Mouse (Mus musculus) embryonic facial prominence, embryonic 10.5 days (tissue): ENCODE measurements around the gene Saal1. TPM values are rescaled to one million over a fixed set of nuclear protein-coding genes. Genes with fewer than 3 reads are reported as not detected.

ENCODE experiments used
- DNase-seq: peaks from one replicate; pipeline ENCODE4 v3.0.0-alpha.2; 2017; ENCODE audit warnings: low spot score
- H3K27ac ChIP-seq: fragments of 300-500 bp; sonication (generic); replicated peaks from 2 replicates; pipeline ENCODE4 v1.5.1; 2016; ENCODE audit warnings: mild to moderate bottlenecking
- H3K27me3 ChIP-seq: fragments of 300-500 bp; sonication (generic); replicated peaks from 2 replicates; pipeline ENCODE4 v1.6.1; 2016; ENCODE audit warnings: low read depth, mild to moderate bottlenecking; ENCODE audit not compliant: poor library complexity, severe bottlenecking
- H3K36me3 ChIP-seq: fragments of 300-500 bp; sonication (generic); replicated peaks from 2 replicates; pipeline ENCODE4 v1.6.1; 2016; ENCODE audit warnings: mild to moderate bottlenecking, moderate library complexity
- H3K4me1 ChIP-seq: fragments of 300-500 bp; sonication (generic); 2 replicates; pipeline ENCODE4 v1.6.1; 2016
- H3K4me3 ChIP-seq: fragments of 300-500 bp; sonication (generic); 2 replicates; pipeline ENCODE4 v1.5.1; 2016; ENCODE audit warnings: mild to moderate bottlenecking, moderate library complexity
- H3K9me3 ChIP-seq: fragments of 300-500 bp; sonication (generic); 2 replicates; pipeline ENCODE4 v1.6.1; 2016; ENCODE audit warnings: mild to moderate bottlenecking
- WGBS: fragments of 180-500 bp; shearing (Covaris S2); methylation state at CpG from one replicate; pipeline ENCODE4 v1.1.7; 2016; 5-methylcytosine and 5-hydroxymethylcytosine counted together
- polyA plus RNA-seq: library from polyadenylated mRNA; unstranded; fragments of >200 nt; fragmentation: Nextera tagmentation; extraction: Ambion mirVana; gene quantifications from 2 replicates; pipeline ENCODE4 v1.2.1, GENCODE M21; 2016

The Saal1 gene
- polyA plus RNA-seq, 1 experiment from 2014 or later: 40.7 TPM

- DNase-seq: peak; percentile 94
- Histone ChIP-seq H3K4me1 (peaks cover 19% of the 10 kb centered on the region), H3K36me3 (no peaks in the 10 kb centered on the region; the same call in 1 of the 2 replicates), H3K27ac (peak within 1 kb of the TSS; percentile 90), H3K27me3 (peaks cover 18% of the 10 kb centered on the region), H3K9me3 (no peaks in the 10 kb centered on the region), H3K4me3 (peak within 1 kb of the TSS; percentile 80)
- WGBS: under 1% methylated on average over 30 of the region's 30 CpGs
Measured at GRCm38 (mm10) chr7:46639692-46640031, 70.8 kb downstream of the Saal1 start, which contains the start of gene Sergef. Gene Sergef, minus strand, starts transcription at chr7:46639807.

GRCm38 (mm10) chr7:46638889-46639691 is 71.4 kb downstream of the Saal1 start:
- Histone ChIP-seq H3K27ac (peak overlapping the region; percentile 90), H3K9me3 (no peaks in the 10 kb centered on the region)

More at GRCm38 (mm10) chr7:46638889-46639691, 71.4 kb downstream of the Saal1 start:
- H3K4me3 ChIP-seq: peak overlapping the region; percentile 80
- 12% methylated on average over 32 of the region's 32 CpGs for WGBS
- DNase-seq: no peak
- H3K36me3 ChIP-seq: no peaks in the 10 kb centered on the region; the same call in 1 of the 2 replicates
- H3K4me1 ChIP-seq: peaks cover 19% of the 10 kb centered on the region
- peaks cover 18% of the 10 kb centered on the region for H3K27me3 ChIP-seq

Other genes starting within 250 kb of the Saal1 start
- 12.7 and 13.4 TPM in 2 replicates for gene Sergef, start 70.9 kb downstream of the Saal1 start, polyA plus RNA-seq
- 0.25 and 0.27 TPM in 2 replicates for gene Tph1, start 38.1 kb downstream of the Saal1 start, polyA plus RNA-seq
- gene Saa3, start 5.0 kb upstream of the Saal1 start, polyA plus RNA-seq: not detected in 2 replicates
- not detected in 2 replicates for gene Saa4, start 21.9 kb upstream of the Saal1 start, polyA plus RNA-seq
- 1.3 and 1.5 TPM in 2 replicates for gene Saa1, start 32.3 kb upstream of the Saal1 start, polyA plus RNA-seq
- gene Saa2, start 41.1 kb upstream of the Saal1 start, polyA plus RNA-seq: 1.5 and 1.8 TPM in 2 replicates
- gene Hps5, start 85.4 kb upstream of the Saal1 start, polyA plus RNA-seq: 17.6 and 19.2 TPM in 2 replicates
- 49.3 and 50.6 TPM in 2 replicates for gene Gtf2h1, start 85.4 kb upstream of the Saal1 start, polyA plus RNA-seq
- 2,643 and 3,168 TPM in 2 replicates for gene Ldha, start 130.8 kb upstream of the Saal1 start, polyA plus RNA-seq
- 0.31 TPM in 1 of 2 replicates, not detected in the other for gene Ldhc, start 150.5 kb upstream of the Saal1 start, polyA plus RNA-seq
- 260 and 265 TPM in 2 replicates for gene Tsg101, start 209.3 kb upstream of the Saal1 start, polyA plus RNA-seq
- gene Uevld, start 247.8 kb upstream of the Saal1 start, polyA plus RNA-seq: 12.7 TPM in 2 replicates